Mouse (Mus musculus) myocyte (in vitro differentiated cells): ENCODE results near the gene Morf4l2.

ENCODE experiments used
- CEBPB ChIP-seq: IDR thresholded peaks from 2 replicates; pipeline ENCODE4 v1.6.1; 2011; ENCODE audit warnings: mild to moderate bottlenecking, moderate library complexity; ENCODE audit not compliant: poor library complexity, insufficient read depth, severe bottlenecking
- POLR2A ChIP-seq: IDR thresholded peaks from one replicate; pipeline ENCODE4 v1.6.1; 2011; ENCODE audit warnings: low read depth, mild to moderate bottlenecking, control low read depth, moderate library complexity; ENCODE audit not compliant: insufficient read length
- SRF ChIP-seq: IDR thresholded peaks from one replicate; pipeline ENCODE4 v1.6.1; 2011; ENCODE audit warnings: low read depth; ENCODE audit not compliant: control insufficient read depth, insufficient read length
- TCF12 ChIP-seq: IDR thresholded peaks from one replicate; pipeline ENCODE4 v1.6.1; 2011; ENCODE audit warnings: mild to moderate bottlenecking, control low read depth; ENCODE audit not compliant: poor library complexity, insufficient read depth, severe bottlenecking
- TCF3 ChIP-seq: IDR thresholded peaks from one replicate; pipeline ENCODE4 v1.6.1; 2011; ENCODE audit warnings: low read depth, control low read depth; ENCODE audit not compliant: insufficient read length
- USF1 ChIP-seq: IDR thresholded peaks from one replicate; pipeline ENCODE4 v1.6.1; 2011; ENCODE audit warnings: low read depth, mild to moderate bottlenecking, control low read depth, moderate library complexity

GRCm38 (mm10) chrX:136708168-136708681, 35.3 kb downstream of the Morf4l2 start:
- no peak for TF ChIP-seq TCF3
- TF ChIP-seq CEBPB: no peak
- TF ChIP-seq SRF: no peak
- no peak for TF ChIP-seq POLR2A
- no peak for TF ChIP-seq TCF12
- no peak for TF ChIP-seq USF1
